Mouse (Mus musculus) erythroblast, embryonic 14.5 days (primary cell): Measurements from ENCODE around the gene Edem2.

Experiments
- GATA1 ChIP-seq: IDR thresholded peaks from 2 replicates; pipeline ENCODE4 v1.6.1; 2012; ENCODE audit warnings: low read length, inconsistent platforms, mixed read lengths
- TAL1 ChIP-seq: IDR thresholded peaks from 3 replicates; pipeline ENCODE4 v1.6.1; 2012; ENCODE audit warnings: low read length, inconsistent platforms, mixed read lengths

- TF ChIP-seq GATA1, result no peak
- no peak for TF ChIP-seq TAL1
Measured at GRCm38 (mm10) chr2:155695316-155695715, 34.0 kb downstream of the Edem2 start.
